Mouse (Mus musculus) testis, adult 2 months (tissue): ENCODE measurements around the gene Selenow. TPM values are rescaled to one million over a fixed set of nuclear protein-coding genes. Genes with fewer than 3 reads are reported as not detected.

Source experiments
- H3K27ac ChIP-seq: fragments of 200-500 bp; 2 replicates; pipeline ENCODE4 v1.5.1; 2012; ENCODE audit warnings: low read depth, low read length; ENCODE audit not compliant: control insufficient read depth, insufficient read depth
- H3K27me3 ChIP-seq: fragments of 200-500 bp; 2 replicates; pipeline ENCODE4 v1.6.1; 2012; ENCODE audit warnings: mild to moderate bottlenecking, low read length, moderate library complexity; ENCODE audit not compliant: control insufficient read depth, insufficient read depth
- H3K36me3 ChIP-seq: fragments of 200-500 bp; 2 replicates; pipeline ENCODE4 v1.6.1; 2012; ENCODE audit warnings: mild to moderate bottlenecking, low read length; ENCODE audit not compliant: control insufficient read depth, insufficient read depth
- H3K4me1 ChIP-seq: fragments of 200-500 bp; 2 replicates; pipeline ENCODE4 v1.6.1; 2012; ENCODE audit warnings: low read length; ENCODE audit not compliant: control insufficient read depth, insufficient read depth
- H3K4me3 ChIP-seq: fragments of 200-500 bp; 2 replicates; pipeline ENCODE4 v1.5.1; 2012; ENCODE audit warnings: low read depth, mild to moderate bottlenecking, low read length, moderate library complexity, mixed read lengths; ENCODE audit not compliant: control insufficient read depth
- CTCF ChIP-seq: fragments of 200-500 bp; IDR thresholded peaks from 2 replicates; pipeline ENCODE4 v1.5.1; 2012; ENCODE audit warnings: low read depth, mild to moderate bottlenecking, inconsistent platforms, low read length, moderate library complexity; ENCODE audit not compliant: control insufficient read depth, insufficient read depth, insufficient replicate concordance
- POLR2A ChIP-seq: fragments of 200-500 bp; IDR thresholded peaks from 2 replicates; pipeline ENCODE4 v1.6.1; 2012; ENCODE audit warnings: low read depth, mild to moderate bottlenecking, inconsistent platforms, low read length, moderate library complexity; ENCODE audit not compliant: control insufficient read depth
- polyA plus RNA-seq: library from polyadenylated mRNA; depleted of rRNA; stranded (reverse); fragments of >200 nt; gene quantifications from 2 replicates; pipeline ENCODE4 v1.2.3, GENCODE M21; 2012

Gene Selenow
- polyA plus RNA-seq, 1 experiment: 409 TPM

GRCm38 (mm10) chr7:15906602-15907001, 15.6 kb downstream of the Selenow start:
- TF ChIP-seq CTCF: no peak
- TF ChIP-seq POLR2A: no peak
- Histone ChIP-seq H3K4me3 (no peak overlapping the region), H3K27ac (no peak overlapping the region), H3K27me3 (no peaks in the 10 kb centered on the region), H3K4me1 (0 out of 2 replicates have a peak, but pooled peaks cover 2% of the 10 kb centered on the region), H3K36me3 (no peaks in the 10 kb centered on the region)

- 0 out of 2 replicates have a peak, but pooled peaks cover 2% of the 10 kb centered on the region for H3K4me1 ChIP-seq
- TF ChIP-seq CTCF (no peak), POLR2A (no peak)
- H3K36me3 ChIP-seq: no peaks in the 10 kb centered on the region
- no peak overlapping the region for H3K27ac ChIP-seq
- H3K4me3 ChIP-seq: no peak overlapping the region
- no peaks in the 10 kb centered on the region for H3K27me3 ChIP-seq
These were observed 16.3 kb downstream of the Selenow start for GRCm38 (mm10) chr7:15905861-15906260.

- H3K4me1 ChIP-seq: 0 out of 2 replicates have a peak, but pooled peaks cover 2% of the 10 kb centered on the region
- H3K36me3 ChIP-seq: no peaks in the 10 kb centered on the region
- no peaks in the 10 kb centered on the region for H3K27me3 ChIP-seq
- H3K27ac ChIP-seq: no peak overlapping the region
- no peak for TF ChIP-seq CTCF
- TF ChIP-seq POLR2A: no peak
- H3K4me3 ChIP-seq: no peak overlapping the region
These were observed 20.7 kb downstream of the Selenow start for GRCm38 (mm10) chr7:15901366-15902048.

- TF ChIP-seq POLR2A (no peak), CTCF (no peak)
- no peaks in the 10 kb centered on the region for H3K27me3 ChIP-seq
- no peak overlapping the region for H3K27ac ChIP-seq
- no peaks in the 10 kb centered on the region for H3K4me1 ChIP-seq
- no peaks in the 10 kb centered on the region for H3K36me3 ChIP-seq
- H3K4me3 ChIP-seq: no peak overlapping the region
These were observed 28.0 kb downstream of the Selenow start for GRCm38 (mm10) chr7:15894251-15894650.

GRCm38 (mm10) chr7:15884127-15884526, 38.1 kb downstream of the Selenow start:
- Histone ChIP-seq H3K4me1 (no peaks in the 10 kb centered on the region), H3K36me3 (no peaks in the 10 kb centered on the region), H3K27ac (no peak overlapping the region), H3K4me3 (no peak overlapping the region), H3K27me3 (no peaks in the 10 kb centered on the region)
- TF ChIP-seq CTCF: no peak
- TF ChIP-seq POLR2A: no peak

GRCm38 (mm10) chr7:15882317-15882716, 39.9 kb downstream of the Selenow start, which contains the start of gene Crxos:
TSS of gene Crxos (plus strand) at chr7:15882617.
- Histone ChIP-seq H3K36me3 (no peaks in the 10 kb centered on the region), H3K4me1 (no peaks in the 10 kb centered on the region), H3K27me3 (no peaks in the 10 kb centered on the region), H3K27ac (no peak within 1 kb of the TSS), H3K4me3 (no peak within 1 kb of the TSS)
- TF ChIP-seq POLR2A (no peak), CTCF (no peak)

- Histone ChIP-seq H3K4me1 (no peaks in the 10 kb centered on the region), H3K4me3 (no peak overlapping the region), H3K27ac (no peak overlapping the region), H3K36me3 (no peaks in the 10 kb centered on the region), H3K27me3 (no peaks in the 10 kb centered on the region)
- no peak for TF ChIP-seq CTCF
- TF ChIP-seq POLR2A: no peak
These were observed 40.4 kb downstream of the Selenow start for GRCm38 (mm10) chr7:15881831-15882230.
